Mouse (Mus musculus) embryonic facial prominence, embryonic 14.5 days (tissue): ENCODE results near the gene Fndc11. TPM values are rescaled to one million over a fixed set of nuclear protein-coding genes. Genes with fewer than 3 reads are reported as not detected.
A peak's percentile ranks its signal among the peaks of the same experiment; 100 is the strongest.

Experiments used
- ATAC-seq: fragments of 200-750 bp; cut with Nextera tagmentation; 2 replicates; pipeline ENCODE4 v1.8.0; 2017; ENCODE audit warnings: low read depth, moderate number of reproducible peaks, moderate TSS enrichment
- DNase-seq: peaks from one replicate; pipeline ENCODE4 v3.0.0-alpha.2; 2015; ENCODE audit warnings: low spot score
- H3K27ac ChIP-seq: fragments of 300-500 bp; sonication (generic); replicated peaks from 2 replicates; pipeline ENCODE4 v1.5.1; 2014; ENCODE audit warnings: low read depth, mild to moderate bottlenecking, low read length, moderate library complexity
- H3K27me3 ChIP-seq: fragments of 300-500 bp; sonication (generic); replicated peaks from 2 replicates; pipeline ENCODE4 v1.6.1; 2014; ENCODE audit warnings: low read length; ENCODE audit not compliant: control insufficient read depth, insufficient read depth
- H3K36me3 ChIP-seq: fragments of 300-500 bp; sonication (generic); 2 replicates; pipeline ENCODE4 v1.6.1; 2014; ENCODE audit warnings: low read length, mixed read lengths; ENCODE audit not compliant: control insufficient read depth, insufficient read depth
- H3K4me1 ChIP-seq: fragments of 300-500 bp; sonication (generic); 2 replicates; pipeline ENCODE4 v1.6.1; 2014; ENCODE audit warnings: antibody characterized with exemption, low read length; ENCODE audit not compliant: control insufficient read depth, insufficient read depth
- H3K4me2 ChIP-seq: fragments of 300-500 bp; sonication (generic); 2 replicates; pipeline ENCODE4 v1.6.1; 2014; ENCODE audit warnings: low read depth, mild to moderate bottlenecking, low read length, moderate library complexity, mixed read lengths
- H3K4me3 ChIP-seq: fragments of 300-500 bp; sonication (generic); 2 replicates; pipeline ENCODE4 v1.5.1; 2014; ENCODE audit warnings: low read depth, mild to moderate bottlenecking, low read length
- H3K9ac ChIP-seq: fragments of 300-500 bp; sonication (generic); 2 replicates; pipeline ENCODE4 v1.6.1; 2014; ENCODE audit warnings: low read depth, mild to moderate bottlenecking, low read length, moderate library complexity, mixed read lengths
- H3K9me3 ChIP-seq: fragments of 300-500 bp; sonication (generic); 2 replicates; pipeline ENCODE4 v1.6.1; 2016; ENCODE audit warnings: low read length; ENCODE audit not compliant: control insufficient read depth
- WGBS: fragments of 180-500 bp; shearing (Covaris S2); extraction: QIAGEN DNeasy Blood & Tissue Kit; methylation state at CpG from one replicate; pipeline ENCODE4 v1.1.7; 2014; 5-methylcytosine and 5-hydroxymethylcytosine counted together
- polyA plus RNA-seq: library from polyadenylated mRNA; unstranded; fragments of >200 nt; fragmentation: Nextera tagmentation; extraction: Ambion mirVana; gene quantifications from 2 replicates; pipeline ENCODE4 v1.2.1, GENCODE M21; 2014

The Fndc11 gene
- polyA plus RNA-seq, result 0.18 TPM in 1 of 2 replicates, not detected in the other

DNA sequence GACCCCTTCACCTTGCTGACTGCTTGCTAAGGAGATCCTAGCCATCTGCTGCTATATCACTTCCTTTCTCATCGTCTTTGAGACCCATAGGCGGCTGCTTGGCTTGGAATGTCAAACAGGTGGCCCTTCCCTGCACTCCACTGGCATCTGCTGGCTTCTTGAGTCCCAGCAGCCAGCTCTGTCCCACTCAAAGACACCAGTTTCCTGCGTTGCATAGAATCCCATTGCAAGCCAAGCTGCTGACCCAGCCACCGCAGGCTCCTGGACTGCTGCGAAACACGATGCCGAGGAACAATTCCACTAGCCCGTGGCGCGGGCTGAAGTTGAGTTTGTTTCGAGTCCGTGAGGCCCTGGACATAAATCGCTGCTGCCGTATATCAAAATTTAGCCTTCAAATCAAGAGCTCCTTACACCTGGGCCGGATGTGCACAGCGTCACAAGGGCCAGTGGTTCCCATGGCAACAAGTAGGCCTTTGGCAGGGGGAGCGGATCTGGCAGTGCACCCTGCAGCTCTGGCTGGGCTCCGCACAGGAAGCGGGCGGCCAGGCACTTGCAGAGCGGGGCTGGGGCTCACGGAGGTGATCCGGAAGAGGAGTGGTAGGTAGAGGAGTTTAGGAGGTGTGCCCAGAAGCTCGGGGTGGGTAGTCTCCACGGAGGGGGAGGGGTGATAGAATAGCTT is at the start of gene Fndc11:
Gene Fndc11 (plus strand): TSS at position 476 of the 679 bp plus-strand sequence.
- Histone ChIP-seq H3K4me3 (peak within 1 kb of the TSS; percentile 22), H3K27me3 (no peaks in the 10 kb centered on the region), H3K9ac (peak within 1 kb of the TSS; percentile 14; the same call in 1 of the 2 replicates), H3K4me1 (peaks cover 13% of the 10 kb centered on the region), H3K9me3 (no peaks in the 10 kb centered on the region), H3K4me2 (peak within 1 kb of the TSS; percentile 60), H3K36me3 (no peaks in the 10 kb centered on the region), H3K27ac (peak within 1 kb of the TSS; percentile 54; the same call in 1 of the 2 replicates)
- DNase-seq, result peak; percentile 90
- peak; percentile 93 for ATAC-seq
- 2% methylated on average over 25 of the region's 25 CpGs for WGBS

DNA sequence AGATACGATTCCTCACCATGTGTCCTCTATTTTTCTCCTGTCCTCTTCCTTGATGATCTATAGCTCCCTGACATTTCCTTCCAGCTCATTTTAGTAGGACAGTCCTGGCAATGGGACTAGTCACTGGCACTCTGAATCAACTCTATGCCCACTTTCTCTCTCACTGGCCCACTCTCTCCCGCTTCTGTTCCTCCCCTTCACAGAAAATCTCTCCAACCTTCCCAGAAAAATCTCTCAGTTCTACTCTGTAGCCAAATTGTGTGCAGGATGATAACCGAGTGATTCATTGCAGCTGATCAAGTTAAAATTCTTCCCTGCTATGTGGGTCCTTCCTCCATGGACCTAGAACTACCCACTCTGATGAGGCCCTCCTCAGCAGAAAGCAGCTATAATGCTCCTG is 45.2 kb upstream of the Fndc11 start:
- H3K4me3 ChIP-seq, result no peak overlapping the region
- 83% methylated on average over 3 of the region's 3 CpGs for WGBS
- DNase-seq (no peak), ATAC-seq (no peak)
- no peak overlapping the region for H3K27ac ChIP-seq
- H3K4me2 ChIP-seq, result no peak overlapping the region
- H3K9me3 ChIP-seq, result no peaks in the 10 kb centered on the region
- H3K27me3 ChIP-seq, result no peaks in the 10 kb centered on the region
- H3K9ac ChIP-seq, result no peak overlapping the region
- no peaks in the 10 kb centered on the region for H3K36me3 ChIP-seq
- H3K4me1 ChIP-seq, result no peaks in the 10 kb centered on the region

DNA sequence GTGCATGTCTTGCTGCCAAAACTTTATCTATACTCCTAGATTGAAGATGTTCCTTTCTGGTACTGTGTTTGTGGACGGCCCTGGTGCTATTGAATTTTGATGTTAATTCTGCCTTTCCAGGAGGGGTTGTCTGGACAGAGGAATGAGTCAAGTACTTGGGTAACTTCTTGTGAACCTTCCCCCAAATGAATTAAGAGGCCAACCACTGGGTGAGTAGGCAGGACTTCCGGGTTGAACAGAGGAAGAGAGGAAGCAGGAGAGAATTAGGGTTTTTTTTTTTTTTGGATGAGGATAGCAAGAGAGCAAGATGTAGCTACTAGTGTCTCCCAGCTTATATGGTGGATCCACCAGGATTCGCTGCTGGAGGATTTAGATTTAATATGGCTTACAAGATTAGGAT is 41.8 kb upstream of the Fndc11 start:
- 79% methylated on average over 3 of the region's 3 CpGs for WGBS
- Histone ChIP-seq H3K9ac (no peak overlapping the region), H3K27me3 (no peaks in the 10 kb centered on the region), H3K4me2 (no peak overlapping the region), H3K36me3 (no peaks in the 10 kb centered on the region), H3K4me1 (no peaks in the 10 kb centered on the region), H3K27ac (no peak overlapping the region), H3K9me3 (no peaks in the 10 kb centered on the region), H3K4me3 (no peak overlapping the region)
- ATAC-seq (no peak), DNase-seq (no peak)

DNA sequence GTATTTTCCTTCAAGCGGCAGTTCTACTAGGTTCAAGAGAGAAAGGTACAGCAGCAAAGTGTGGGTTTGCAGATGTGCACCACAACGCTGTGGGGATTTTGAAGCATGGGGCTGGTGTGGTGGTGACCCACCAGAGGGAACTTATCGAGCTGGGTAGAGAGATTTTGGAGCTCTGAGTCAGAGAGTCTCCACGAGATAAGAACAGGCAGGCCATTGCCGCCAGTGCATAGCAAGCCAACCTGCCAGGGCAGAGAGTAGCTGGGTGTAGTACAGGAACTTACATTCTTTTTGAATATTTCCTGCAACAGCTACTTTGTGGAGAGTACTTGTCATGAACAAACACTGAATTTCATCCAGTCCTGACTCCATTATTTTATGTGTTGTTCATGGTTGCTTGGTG is 41.3 kb upstream of the Fndc11 start:
- 82% methylated on average over 5 of the region's 5 CpGs for WGBS
- no peak for DNase-seq
- H3K27ac ChIP-seq, result no peak overlapping the region
- ATAC-seq, result no peak
- no peaks in the 10 kb centered on the region for H3K9me3 ChIP-seq
- H3K4me1 ChIP-seq, result no peaks in the 10 kb centered on the region
- no peak overlapping the region for H3K9ac ChIP-seq
- no peaks in the 10 kb centered on the region for H3K36me3 ChIP-seq
- no peak overlapping the region for H3K4me3 ChIP-seq
- H3K4me2 ChIP-seq, result no peak overlapping the region
- H3K27me3 ChIP-seq, result no peaks in the 10 kb centered on the region

DNA sequence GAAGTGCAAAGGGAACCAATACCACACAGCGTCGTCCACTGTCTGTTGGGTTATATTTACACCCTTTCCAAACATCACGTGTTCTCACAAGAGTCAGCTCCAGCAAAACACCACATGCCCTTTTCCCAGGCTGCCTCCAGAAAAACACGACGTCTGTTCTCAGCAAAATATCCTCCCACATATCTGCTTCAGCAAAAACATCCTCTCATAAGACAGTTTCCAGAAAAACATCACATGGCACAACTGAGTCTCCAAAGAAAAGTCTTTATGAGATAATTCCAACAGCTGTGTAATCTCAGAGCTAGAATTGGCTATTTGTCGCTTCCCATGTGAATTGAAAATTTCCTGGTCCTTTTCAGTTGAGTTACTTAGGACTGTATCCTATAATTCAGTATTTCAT is 38.9 kb upstream of the Fndc11 start:
- DNase-seq, result no peak
- Histone ChIP-seq H3K27me3 (no peaks in the 10 kb centered on the region), H3K9ac (no peak overlapping the region), H3K9me3 (no peaks in the 10 kb centered on the region), H3K4me3 (no peak overlapping the region), H3K4me1 (no peaks in the 10 kb centered on the region), H3K4me2 (no peak overlapping the region), H3K36me3 (no peaks in the 10 kb centered on the region), H3K27ac (no peak overlapping the region)
- WGBS, result 76% methylated on average over 6 of the region's 6 CpGs
- no peak for ATAC-seq

DNA sequence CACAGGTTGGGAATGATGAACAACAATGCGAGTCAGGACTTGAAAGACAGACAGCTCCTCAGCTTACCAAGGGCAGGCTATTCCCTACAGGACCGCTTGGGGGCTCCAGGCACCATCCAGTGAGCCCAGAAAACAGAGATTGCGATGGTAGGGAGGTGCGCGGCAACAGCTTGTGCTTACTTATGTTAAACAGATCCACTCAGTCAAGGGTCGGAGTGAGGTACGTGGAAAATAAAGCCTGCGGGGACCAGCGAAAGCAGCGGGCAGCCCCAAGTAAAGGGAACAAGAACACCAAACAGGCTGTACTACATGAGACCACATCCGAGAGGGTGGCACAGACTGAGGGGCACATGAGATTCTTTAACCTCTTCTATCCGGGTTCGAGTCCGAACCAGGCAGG is 33.2 kb upstream of the Fndc11 start:
- peak; percentile 83 for ATAC-seq
- Histone ChIP-seq H3K4me1 (peaks cover 3% of the 10 kb centered on the region; the same call in 1 of the 2 replicates), H3K27ac (peak overlapping the region; percentile 95), H3K36me3 (peaks cover 12% of the 10 kb centered on the region; the same call in 1 of the 2 replicates), H3K4me3 (peak overlapping the region; percentile 61), H3K4me2 (peak overlapping the region; percentile 73), H3K9ac (peak overlapping the region; percentile 96), H3K27me3 (no peaks in the 10 kb centered on the region), H3K9me3 (no peaks in the 10 kb centered on the region)
- 1% methylated on average over 14 of the region's 14 CpGs for WGBS
- DNase-seq, result peak; percentile 95

DNA sequence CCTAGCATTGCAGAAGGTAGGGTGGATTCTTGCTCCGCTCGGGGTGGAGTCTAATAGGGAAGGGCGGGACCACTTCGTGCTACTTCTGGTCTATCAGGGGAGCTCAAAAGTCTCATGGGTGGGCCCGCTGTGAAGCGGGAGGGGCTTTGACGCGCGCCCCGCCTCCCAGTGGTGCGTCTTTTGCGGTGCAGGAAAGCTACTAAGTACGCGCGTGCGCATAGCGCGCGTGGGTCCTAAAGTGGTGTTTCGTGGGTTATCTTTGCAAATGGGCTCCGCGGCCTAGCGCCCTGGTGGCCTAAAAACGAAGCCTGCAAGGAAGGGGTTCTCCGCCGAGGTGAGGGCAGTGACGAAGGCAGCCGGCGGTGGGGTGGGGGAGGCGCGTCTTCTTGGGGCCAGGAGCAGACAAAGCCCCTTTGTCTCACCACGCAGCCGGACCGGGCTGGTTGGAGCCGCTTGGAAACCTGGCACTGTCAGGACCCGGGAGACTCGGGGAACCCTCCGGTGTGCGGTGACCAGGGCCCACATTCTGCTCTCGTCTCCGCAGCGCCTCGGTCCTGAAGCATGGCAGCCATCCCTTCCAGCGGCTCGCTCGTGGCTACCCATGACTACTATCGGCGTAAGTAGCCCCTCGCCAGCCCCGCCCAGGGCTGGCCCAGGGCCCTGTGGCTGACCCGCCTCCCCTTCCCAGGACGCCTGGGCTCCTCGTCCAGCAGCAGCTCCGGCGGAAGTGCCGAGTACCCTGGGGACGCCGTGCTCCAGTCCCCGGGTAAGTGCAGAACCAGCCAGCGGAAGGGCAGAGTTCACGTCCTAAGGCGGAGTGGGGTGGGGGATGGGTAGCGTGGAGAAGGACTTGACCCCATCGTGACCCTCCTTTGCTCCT is 32.5 kb upstream of the Fndc11 start, which contains the start of gene Ppdpf:
Gene Ppdpf (plus strand): TSS at position 127 of the 880 bp plus-strand sequence.
- WGBS, result 0% methylated on average over 40 of the region's 64 CpGs
- no peaks in the 10 kb centered on the region for H3K9me3 ChIP-seq
- H3K4me1 ChIP-seq, result peaks cover 3% of the 10 kb centered on the region; the same call in 1 of the 2 replicates

DNA sequence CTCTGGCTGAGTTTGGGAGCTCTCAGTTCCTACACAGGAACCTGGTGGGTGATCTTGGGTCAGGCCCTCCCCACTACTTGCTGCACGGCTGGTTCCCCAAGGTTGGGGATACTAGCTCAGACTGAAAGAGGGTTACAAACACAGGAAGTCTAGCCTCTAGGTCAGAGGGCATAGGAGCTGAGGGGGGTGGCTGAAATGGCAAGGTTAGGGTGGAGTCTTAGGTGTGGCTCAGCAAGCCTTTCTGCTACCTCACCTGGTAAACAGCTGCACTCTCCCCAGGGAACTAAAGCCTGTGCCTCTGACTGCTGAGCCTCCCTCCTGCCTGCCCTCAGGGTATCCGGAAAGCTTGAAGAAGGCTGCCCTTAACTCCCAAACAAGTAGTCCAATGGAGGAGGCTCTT is 31.1 kb upstream of the Fndc11 start:
- Histone ChIP-seq H3K9me3 (no peaks in the 10 kb centered on the region), H3K4me2 (peak overlapping the region; percentile 73), H3K4me3 (peak overlapping the region; percentile 61; the same call in 1 of the 2 replicates), H3K9ac (no peak overlapping the region), H3K27me3 (no peaks in the 10 kb centered on the region), H3K27ac (no peak overlapping the region), H3K36me3 (peaks cover 12% of the 10 kb centered on the region; the same call in 1 of the 2 replicates), H3K4me1 (peaks cover 3% of the 10 kb centered on the region; the same call in 1 of the 2 replicates)
- DNase-seq (peak; percentile 34), ATAC-seq (no peak)
- 38% methylated on average over 2 of the region's 2 CpGs for WGBS

More for the DNA sequence above, 32.5 kb upstream of the Fndc11 start, which contains the start of gene Ppdpf:
- ATAC-seq, result peak; percentile 97
- peak; percentile 97 for DNase-seq
- peaks cover 12% of the 10 kb centered on the region; the same call in 1 of the 2 replicates for H3K36me3 ChIP-seq
- H3K9ac ChIP-seq, result peak within 1 kb of the TSS; percentile 96
- no peaks in the 10 kb centered on the region for H3K27me3 ChIP-seq
- peak within 1 kb of the TSS; percentile 95 for H3K27ac ChIP-seq
- H3K4me2 ChIP-seq, result peak within 1 kb of the TSS; percentile 73
- H3K4me3 ChIP-seq, result peak within 1 kb of the TSS; percentile 61
